Mouse (Mus musculus) erythroblast, adult 5-6 weeks (primary cell): ENCODE results near the gene Epn2. TPM values are rescaled to one million over a fixed set of nuclear protein-coding genes. Genes with fewer than 3 reads are reported as not detected.

Experiments used
- ATAC-seq: replicated peaks from 2 replicates; pipeline ENCODE4 v1.8.0; 2016; ENCODE audit warnings: moderate number of reproducible peaks, mild to moderate bottlenecking, moderate TSS enrichment, inconsistent platforms; ENCODE audit not compliant: poor library complexity, low FRiP score, severe bottlenecking
- total RNA-seq, 2 experiments: library from RNA; stranded (forward) in 1 of 2; stranded (reverse) in 1 of 2; fragments of 150-400 nt in 1 of 2; fragments of 200-764, 138-1000 nt in 1 of 2; gene quantifications; 2 replicates each; pipeline versions ENCODE4 v1.2.3 to v1.2.4; 2015 to 2017; ENCODE audit warnings: low replicate concordance in 2 of 2

Gene Epn2
- total RNA-seq, 2 experiments from 2014 or later = 2.0 TPM; not detected in 1

- no peak for ATAC-seq
Observed at GRCm38 (mm10) chr11:61547710-61548109, 31.8 kb downstream of the Epn2 start.

GRCm38 (mm10) chr11:61546452-61546851 is 33.0 kb downstream of the Epn2 start:
- no peak for ATAC-seq

GRCm38 (mm10) chr11:61545586-61545985 is 33.9 kb downstream of the Epn2 start:
- no peak for ATAC-seq

- ATAC-seq = no peak
Observed at GRCm38 (mm10) chr11:61541106-61541505, 38.4 kb downstream of the Epn2 start.

GRCm38 (mm10) chr11:61540642-61541041 is 38.8 kb downstream of the Epn2 start:
- ATAC-seq = no peak

- ATAC-seq = no peak
Observed at GRCm38 (mm10) chr11:61537362-61537761, 42.1 kb downstream of the Epn2 start.

- no peak for ATAC-seq
Observed at GRCm38 (mm10) chr11:61536952-61537351, 42.5 kb downstream of the Epn2 start.

- ATAC-seq = no peak
Observed at GRCm38 (mm10) chr11:61535530-61535929, 44.0 kb downstream of the Epn2 start.

- no peak for ATAC-seq
Observed at GRCm38 (mm10) chr11:61533571-61533970, 45.9 kb downstream of the Epn2 start.

GRCm38 (mm10) chr11:61532820-61533219 is 46.7 kb downstream of the Epn2 start:
- ATAC-seq = no peak

GRCm38 (mm10) chr11:61529268-61529713 is 50.2 kb downstream of the Epn2 start:
- no peak for ATAC-seq

GRCm38 (mm10) chr11:61526872-61527271 is 52.6 kb downstream of the Epn2 start:
- no peak for ATAC-seq

GRCm38 (mm10) chr11:61519484-61520107 is 59.9 kb downstream of the Epn2 start:
- ATAC-seq = no peak

- ATAC-seq = no peak
Observed at GRCm38 (mm10) chr11:61518871-61519270, 60.6 kb downstream of the Epn2 start.

GRCm38 (mm10) chr11:61517971-61518370 is 61.5 kb downstream of the Epn2 start:
- ATAC-seq = no peak

GRCm38 (mm10) chr11:61514953-61515352 is 64.5 kb downstream of the Epn2 start:
- no peak for ATAC-seq

- peak; percentile 87 for ATAC-seq
Observed at GRCm38 (mm10) chr11:61504713-61505257, 74.7 kb downstream of the Epn2 start, which contains the start of gene B9d1. Gene B9d1 (plus strand): TSS chr11:61505144.

- no peak for ATAC-seq
Observed at GRCm38 (mm10) chr11:61503933-61504332, 75.6 kb downstream of the Epn2 start.

GRCm38 (mm10) chr11:61498736-61499504 is 80.6 kb downstream of the Epn2 start:
- ATAC-seq = no peak

GRCm38 (mm10) chr11:61497490-61497889 is 82.0 kb downstream of the Epn2 start:
- no peak for ATAC-seq

GRCm38 (mm10) chr11:61495528-61495927 is 84.0 kb downstream of the Epn2 start:
- no peak for ATAC-seq
